Mouse (Mus musculus) CH12.LX (cell line): ENCODE measurements at regions not wholly inside any gene's neighbourhood (a gene's known extent, or its start where the extent isn't known, plus 50 kb on each side); places are given as distances from the start of the nearest gene placed in this dataset.

Experiments used
- DNase-seq: peaks from one replicate; pipeline ENCODE4 v3.0.0-alpha.2; 2013; ENCODE audit errors: extremely low read depth
- H3K27ac ChIP-seq: 2 replicates; pipeline ENCODE4 v1.5.1; 2012; ENCODE audit warnings: low read depth, mild to moderate bottlenecking, control low read depth, moderate library complexity; ENCODE audit not compliant: insufficient read depth
- H3K27me3 ChIP-seq: replicated peaks from 2 replicates; pipeline ENCODE3; 2012; ENCODE audit warnings: inconsistent platforms
- H3K36me3 ChIP-seq, 2 experiments: replicated peaks in 1 of 2; 2 replicates each; pipeline versions ENCODE3 to v1.6.1; 2012; ENCODE audit warnings: inconsistent platforms in 1 of 2, low read length in 1 of 2, mild to moderate bottlenecking in 1 of 2, mixed read lengths in 1 of 2, moderate library complexity in 1 of 2; ENCODE audit not compliant: control insufficient read depth in 1 of 2, insufficient read depth in 1 of 2
- H3K4me1 ChIP-seq, 2 experiments: 2 replicates each; pipeline ENCODE4 v1.6.1; 2012; ENCODE audit warnings: inconsistent platforms in 1 of 2, moderate library complexity in 1 of 2; ENCODE audit not compliant: insufficient read depth in 2 of 2, control insufficient read depth in 1 of 2
- H3K4me2 ChIP-seq: 2 replicates; pipeline ENCODE4 v1.6.1; 2012; ENCODE audit warnings: low read depth, mild to moderate bottlenecking, control low read depth; ENCODE audit not compliant: poor library complexity, insufficient read depth, severe bottlenecking
- H3K4me3 ChIP-seq, 3 experiments: fragments of 150-350 bp in 1 of 3; sonication (generic) in 1 of 3; replicated peaks in 1 of 3; 2 replicates each; pipeline versions ENCODE3 to v1.5.1; 2011 to 2012; ENCODE audit warnings: low read depth in 2 of 3, low read length in 2 of 3, mild to moderate bottlenecking in 2 of 3, moderate library complexity in 2 of 3, control low read depth in 1 of 3, improper control_type of control experiment in 1 of 3, inconsistent platforms in 1 of 3, mixed read lengths in 1 of 3; ENCODE audit not compliant: poor library complexity in 1 of 3
- H3K79me2 ChIP-seq: replicated peaks from 2 replicates; pipeline ENCODE4 v1.6.1; 2012; ENCODE audit warnings: mild to moderate bottlenecking, moderate library complexity; ENCODE audit not compliant: control insufficient read depth, poor library complexity, insufficient read depth, severe bottlenecking; ENCODE audit errors: extremely low read depth
- H3K9ac ChIP-seq: 2 replicates; pipeline ENCODE4 v1.6.1; 2012; ENCODE audit warnings: low read depth, mild to moderate bottlenecking, control low read depth, moderate library complexity; ENCODE audit not compliant: insufficient read depth
- H3K9me3 ChIP-seq: replicated peaks from 2 replicates; pipeline ENCODE3; 2012; ENCODE audit warnings: low read length, inconsistent platforms, mixed read lengths
- BHLHE40 ChIP-seq: IDR thresholded peaks from 2 replicates; pipeline ENCODE4 v1.6.1; 2011; ENCODE audit warnings: mild to moderate bottlenecking, low read depth, low read length, improper control_type of control experiment
- CHD1 ChIP-seq: IDR thresholded peaks from 2 replicates; pipeline ENCODE4 v1.6.1; 2012; ENCODE audit warnings: low read depth, low read length, improper control_type of control experiment, inconsistent platforms
- CHD2 ChIP-seq: IDR thresholded peaks from 2 replicates; pipeline ENCODE4 v1.6.1; 2011; ENCODE audit warnings: low read length, improper control_type of control experiment
- CTCF ChIP-seq, 2 experiments: IDR thresholded peaks in 1 of 2; conservative IDR thresholded peaks in 1 of 2; 2 replicates each; pipeline ENCODE4 v1.5.1; 2011 to 2012; ENCODE audit warnings: low read depth in 2 of 2, low read length in 2 of 2, improper control_type of control experiment in 1 of 2, inconsistent platforms in 1 of 2, mild to moderate bottlenecking in 1 of 2, moderate library complexity in 1 of 2
- GABPA ChIP-seq: IDR thresholded peaks from 2 replicates; pipeline ENCODE4 v1.6.1; 2012; ENCODE audit warnings: low read depth, low read length, improper control_type of control experiment, inconsistent platforms; ENCODE audit not compliant: insufficient replicate concordance
- IRF4 ChIP-seq: IDR thresholded peaks from 2 replicates; pipeline ENCODE4 v1.6.1; 2014; ENCODE audit warnings: low read depth, mild to moderate bottlenecking, inconsistent platforms, low read length, improper control_type of control experiment
- MAFK ChIP-seq: IDR thresholded peaks from 2 replicates; pipeline ENCODE4 v1.6.1; 2011; ENCODE audit warnings: low read length, improper control_type of control experiment; ENCODE audit not compliant: insufficient replicate concordance
- MAX ChIP-seq: IDR thresholded peaks from 2 replicates; pipeline ENCODE4 v1.6.1; 2011; ENCODE audit warnings: low read length, improper control_type of control experiment
- MEF2A ChIP-seq: IDR thresholded peaks from 2 replicates; pipeline ENCODE4 v1.6.1; 2014; ENCODE audit warnings: low read depth, mild to moderate bottlenecking, inconsistent platforms, low read length, improper control_type of control experiment, borderline replicate concordance
- MXI1 ChIP-seq: IDR thresholded peaks from 2 replicates; pipeline ENCODE4 v1.6.1; 2011; ENCODE audit warnings: mild to moderate bottlenecking, low read depth, low read length, improper control_type of control experiment
- MYC ChIP-seq: IDR thresholded peaks from 2 replicates; pipeline ENCODE4 v1.6.1; 2011; ENCODE audit warnings: low read depth, mild to moderate bottlenecking, improper control_type of control experiment, low read length
- NRF1 ChIP-seq: IDR thresholded peaks from 2 replicates; pipeline ENCODE4 v1.6.1; 2014; ENCODE audit warnings: low read depth, mild to moderate bottlenecking, inconsistent platforms, low read length, improper control_type of control experiment, moderate library complexity
- PAX5 ChIP-seq: IDR thresholded peaks from 2 replicates; pipeline ENCODE4 v1.6.1; 2012; ENCODE audit warnings: low read length, inconsistent platforms, mixed read lengths
- POLR2A ChIP-seq: IDR thresholded peaks from 2 replicates; pipeline ENCODE4 v1.6.1; 2011; ENCODE audit warnings: low read depth, mild to moderate bottlenecking, improper control_type of control experiment, low read length
- RAD21 ChIP-seq: IDR thresholded peaks from 2 replicates; pipeline ENCODE4 v1.6.1; 2011; ENCODE audit warnings: low read depth, mild to moderate bottlenecking, low read length, improper control_type of control experiment, moderate library complexity
- RCOR1 ChIP-seq: conservative IDR thresholded peaks from 2 replicates; pipeline ENCODE4 v1.6.1; 2012; ENCODE audit warnings: low read depth, mild to moderate bottlenecking, inconsistent platforms, low read length, improper control_type of control experiment
- SMC3 ChIP-seq: IDR thresholded peaks from 2 replicates; pipeline ENCODE4 v1.6.1; 2011; ENCODE audit warnings: low read depth, low read length, improper control_type of control experiment
- ZMIZ1 ChIP-seq: IDR thresholded peaks from 2 replicates; pipeline ENCODE4 v1.6.1; 2012; ENCODE audit warnings: low read depth, mild to moderate bottlenecking, inconsistent platforms, low read length, improper control_type of control experiment
- ZNF384 ChIP-seq: IDR thresholded peaks from 2 replicates; pipeline ENCODE4 v1.6.1; 2012; ENCODE audit warnings: low read depth, low read length, improper control_type of control experiment, inconsistent platforms
- dilution Hi-C: fragments of 300-500 bp; cut with MboI; formaldehyde crosslinking; loops from 2 replicates; pipeline ENCODE4 v1.14.3; 2020; ENCODE audit warnings: low sequenced_read_pairs; ENCODE audit not compliant: extremely low pct_unique_long_range_greater_than_20kb, extremely low pct_ligation_motif_present
- in situ Hi-C: fragments of 300-500 bp; cut with MboI; formaldehyde crosslinking; loops from 3 replicates; pipeline ENCODE4 v1.14.3; 2019; ENCODE audit warnings: low sequenced_read_pairs, low pct_ligation_motif_present, low pct_unique_long_range_greater_than_20kb, mixed read lengths

GRCm38 (mm10) chr1:90544821-90545536 lies 57.8 kb upstream of the Cops8 start:
- H3K4me3 ChIP-seq = no peak overlapping the region
- no peak overlapping the region for H3K9ac ChIP-seq
- peaks cover 13% of the 10 kb centered on the region for H3K9me3 ChIP-seq
- TF ChIP-seq GABPA (no peak), CHD2 (no peak), MXI1 (no peak), RAD21 (no peak), ZMIZ1 (no peak), MYC (no peak), IRF4 (no peak), MEF2A (no peak)
- H3K27ac ChIP-seq = no peak overlapping the region
- no peak overlapping the region for H3K4me2 ChIP-seq
- no peaks in the 10 kb centered on the region for H3K4me1 ChIP-seq
- no peak for DNase-seq
- in situ Hi-C loops (no loop called here), dilution Hi-C loops (no loop called here)
- no peaks in the 10 kb centered on the region for H3K36me3 ChIP-seq
- no peaks in the 10 kb centered on the region for H3K27me3 ChIP-seq
- H3K79me2 ChIP-seq = no peaks in the 10 kb centered on the region

GRCm38 (mm10) chr1:90552644-90553043 lies 50.1 kb upstream of the Cops8 start:
- dilution Hi-C loops = no loop called here

More at GRCm38 (mm10) chr1:90552644-90553043, 50.1 kb upstream of the Cops8 start:
- Histone ChIP-seq H3K4me1 (peaks cover 0 to 3% of the 10 kb centered on the region in 2 experiments; a peak in 1 of 4 replicates), H3K79me2 (no peaks in the 10 kb centered on the region), H3K4me3 (no peak overlapping the region)
- TF ChIP-seq POLR2A (no peak), BHLHE40 (no peak), ZMIZ1 (no peak), ZNF384 (no peak), GABPA (no peak), MAFK (no peak), NRF1 (no peak), CTCF (conservative IDR thresholded peaks at IDR 0.05 in 1 of 2, IDR thresholded peaks at IDR 0.05 in 1 of 2; ENCODE audit: low read depth in 2 of 2, low read length in 2 of 2) (no peak), CHD1 (no peak), RCOR1 (no peak), MEF2A (no peak), PAX5 (no peak), RAD21 (no peak), MYC (no peak), MAX (no peak), SMC3 (no peak)
- TF ChIP-seq, all 38 proteins: peak for 0
- no peak for DNase-seq
- H3K4me2 ChIP-seq = no peak overlapping the region
- no peak overlapping the region for H3K27ac ChIP-seq
- in situ Hi-C loops = no loop called here
- no peaks in the 10 kb centered on the region for H3K36me3 ChIP-seq
- no peak overlapping the region for H3K9ac ChIP-seq
- H3K27me3 ChIP-seq = no peaks in the 10 kb centered on the region
- H3K9me3 ChIP-seq = no peaks in the 10 kb centered on the region
